Mouse (Mus musculus) heart, adult 10 weeks (tissue): ENCODE results near the gene N4bp3. TPM values are rescaled to one million over a fixed set of nuclear protein-coding genes. Genes with fewer than 3 reads are reported as not detected.

ENCODE experiments used
- polyA plus RNA-seq: library from polyadenylated mRNA; stranded (reverse); fragments of 350-450 nt; fragmentation: Illumina TruSeq; extraction: RNeasy Lipid Tissue Mini Kit (QIAGEN cat#74804); gene quantifications from one replicate; pipeline ENCODE4 v1.2.3, GENCODE M21; 2014; ENCODE audit warnings: low read depth, low replicate concordance

Gene N4bp3
- 6.6 TPM for polyA plus RNA-seq

GRCm38 (mm10) chr11:51650691-51651515, at the start of gene N4bp3, which contains the start of gene D930048N14Rik:
TSS of gene N4bp3 (minus strand) at chr11:51650842.
TSS of gene D930048N14Rik (plus strand) at chr11:51650954.

GRCm38 (mm10) chr11:51688330-51689328, 38.0 kb upstream of the N4bp3 start, which contains the start of gene 0610009B22Rik:
TSS of gene 0610009B22Rik (minus strand) at chr11:51688874.

GRCm38 (mm10) chr11:51635525-51636322, 14.9 kb downstream of the N4bp3 start, which contains the start of gene Rmnd5b:
TSS of gene Rmnd5b (minus strand) at chr11:51635896.

GRCm38 (mm10) chr11:51619409-51620060, 31.1 kb downstream of the N4bp3 start, which contains the start of gene Nhp2:
TSS of gene Nhp2 (plus strand) at chr11:51619735.

GRCm38 (mm10) chr11:51606447-51607095, 44.1 kb downstream of the N4bp3 start, which contains the start of gene Hnrnpab:
TSS of gene Hnrnpab (minus strand) at chr11:51606847.

Other genes starting within 250 kb of the N4bp3 start
- gene Phykpl, start 66.1 kb downstream of the N4bp3 start, polyA plus RNA-seq, result 12.3 TPM
- 138 TPM for gene Hnrnpab, start 44.0 kb downstream of the N4bp3 start, polyA plus RNA-seq
- 20.7 TPM for gene Nhp2, start 31.1 kb downstream of the N4bp3 start, polyA plus RNA-seq
- gene Rmnd5b, start 14.9 kb downstream of the N4bp3 start, polyA plus RNA-seq, result 17.4 TPM
- gene D930048N14Rik, start 112 bp upstream of the N4bp3 start, polyA plus RNA-seq, result 2.4 TPM
- gene 0610009B22Rik, start 38.0 kb upstream of the N4bp3 start, polyA plus RNA-seq, result 53.7 TPM
- gene Sec24a, start 112.8 kb upstream of the N4bp3 start, polyA plus RNA-seq, result 8.9 TPM
- 162 TPM for gene Sar1b, start 112.8 kb upstream of the N4bp3 start, polyA plus RNA-seq
- 7.3 TPM for gene Jade2, start 206.8 kb upstream of the N4bp3 start, polyA plus RNA-seq